Mouse (Mus musculus) myocyte (in vitro differentiated cells): ENCODE measurements around the gene Gm20716.

Experiments used
- CEBPB ChIP-seq: IDR thresholded peaks from 2 replicates; pipeline ENCODE4 v1.6.1; 2011; ENCODE audit warnings: mild to moderate bottlenecking, moderate library complexity; ENCODE audit not compliant: poor library complexity, insufficient read depth, severe bottlenecking
- E2F4 ChIP-seq: IDR thresholded peaks from one replicate; pipeline ENCODE4 v1.6.1; 2011; ENCODE audit warnings: mild to moderate bottlenecking, control low read depth, moderate library complexity; ENCODE audit not compliant: insufficient read depth
- MAX ChIP-seq: IDR thresholded peaks from one replicate; pipeline ENCODE4 v1.6.1; 2011; ENCODE audit warnings: low read depth, mild to moderate bottlenecking, control low read depth
- MYOD1 ChIP-seq, 3 experiments: IDR thresholded peaks; one replicate each; pipeline ENCODE4 v1.6.1; 2011; ENCODE audit warnings: control low read depth in 2 of 3, low read depth in 2 of 3, mild to moderate bottlenecking in 2 of 3, moderate library complexity in 1 of 3; ENCODE audit not compliant: insufficient read length in 2 of 3, control insufficient read depth in 1 of 3
- MYOG ChIP-seq, 3 experiments: IDR thresholded peaks; one replicate each; pipeline ENCODE4 v1.6.1; 2011; ENCODE audit warnings: control low read depth in 2 of 3, low read depth in 2 of 3, mild to moderate bottlenecking in 2 of 3; ENCODE audit not compliant: insufficient read length in 2 of 3, control insufficient read depth in 1 of 3, insufficient read depth in 1 of 3
- POLR2A ChIP-seq: IDR thresholded peaks from one replicate; pipeline ENCODE4 v1.6.1; 2011; ENCODE audit warnings: low read depth, mild to moderate bottlenecking, control low read depth, moderate library complexity; ENCODE audit not compliant: insufficient read length
- POLR2AphosphoS2 ChIP-seq: IDR thresholded peaks from one replicate; pipeline ENCODE4 v1.6.1; 2011; ENCODE audit warnings: low read depth, control low read depth; ENCODE audit not compliant: insufficient read length
- TCF12 ChIP-seq: IDR thresholded peaks from one replicate; pipeline ENCODE4 v1.6.1; 2011; ENCODE audit warnings: mild to moderate bottlenecking, control low read depth; ENCODE audit not compliant: poor library complexity, insufficient read depth, severe bottlenecking
- TCF3 ChIP-seq: IDR thresholded peaks from one replicate; pipeline ENCODE4 v1.6.1; 2011; ENCODE audit warnings: low read depth, control low read depth; ENCODE audit not compliant: insufficient read length
- USF1 ChIP-seq: IDR thresholded peaks from one replicate; pipeline ENCODE4 v1.6.1; 2011; ENCODE audit warnings: low read depth, mild to moderate bottlenecking, control low read depth, moderate library complexity

- TF ChIP-seq POLR2A = no peak
- TF ChIP-seq MYOD1 (IDR thresholded peaks at IDR 0.05; ENCODE audit: control insufficient read depth in 1 of 3, insufficient read length in 2 of 3, low read depth in 2 of 3) = no peak
- TF ChIP-seq MAX = no peak
- TF ChIP-seq USF1 = no peak
- no peak for TF ChIP-seq TCF3
- no peak for TF ChIP-seq CEBPB
- no peak for TF ChIP-seq POLR2AphosphoS2
- TF ChIP-seq MYOG (IDR thresholded peaks at IDR 0.05; ENCODE audit: control insufficient read depth in 1 of 3, insufficient read depth in 1 of 3, insufficient read length in 2 of 3, low read depth in 2 of 3) = no peak
- no peak for TF ChIP-seq TCF12
- no peak for TF ChIP-seq E2F4
Measured at GRCm38 (mm10) chr2:168238335-168238734, 8.2 kb upstream of the Gm20716 start.
